Mouse (Mus musculus) erythroblast, embryonic 14.5 days (primary cell): ENCODE measurements around the gene 2210408I21Rik. TPM values are rescaled to one million over a fixed set of nuclear protein-coding genes. Genes with fewer than 3 reads are reported as not detected.

Experiments
- H3K27me3 ChIP-seq: 2 replicates; pipeline ENCODE4 v1.6.1; 2012; ENCODE audit warnings: inconsistent platforms; ENCODE audit not compliant: control insufficient read depth
- H3K36me3 ChIP-seq: 2 replicates; pipeline ENCODE4 v1.6.1; 2012; ENCODE audit warnings: mild to moderate bottlenecking, inconsistent platforms; ENCODE audit not compliant: control insufficient read depth
- H3K4me1 ChIP-seq: 2 replicates; pipeline ENCODE4 v1.6.1; 2012; ENCODE audit warnings: inconsistent platforms; ENCODE audit not compliant: control insufficient read depth
- H3K4me3 ChIP-seq: replicated peaks from 2 replicates; pipeline ENCODE3; 2012; ENCODE audit warnings: moderate library complexity, mild to moderate bottlenecking, inconsistent platforms
- H3K9me3 ChIP-seq: 2 replicates; pipeline ENCODE4 v1.6.1; 2012; ENCODE audit warnings: low read length, inconsistent platforms, mixed read lengths; ENCODE audit not compliant: control insufficient read depth
- GATA1 ChIP-seq: IDR thresholded peaks from 2 replicates; pipeline ENCODE4 v1.6.1; 2012; ENCODE audit warnings: low read length, inconsistent platforms, mixed read lengths
- TAL1 ChIP-seq: IDR thresholded peaks from 3 replicates; pipeline ENCODE4 v1.6.1; 2012; ENCODE audit warnings: low read length, inconsistent platforms, mixed read lengths
- polyA plus RNA-seq: library from polyadenylated mRNA; stranded (reverse); fragments of >175 nt; gene quantifications from 2 replicates; pipeline ENCODE4 v1.2.3, GENCODE M21; 2012

Gene 2210408I21Rik
- polyA plus RNA-seq, 1 experiment, result not detected

DNA sequence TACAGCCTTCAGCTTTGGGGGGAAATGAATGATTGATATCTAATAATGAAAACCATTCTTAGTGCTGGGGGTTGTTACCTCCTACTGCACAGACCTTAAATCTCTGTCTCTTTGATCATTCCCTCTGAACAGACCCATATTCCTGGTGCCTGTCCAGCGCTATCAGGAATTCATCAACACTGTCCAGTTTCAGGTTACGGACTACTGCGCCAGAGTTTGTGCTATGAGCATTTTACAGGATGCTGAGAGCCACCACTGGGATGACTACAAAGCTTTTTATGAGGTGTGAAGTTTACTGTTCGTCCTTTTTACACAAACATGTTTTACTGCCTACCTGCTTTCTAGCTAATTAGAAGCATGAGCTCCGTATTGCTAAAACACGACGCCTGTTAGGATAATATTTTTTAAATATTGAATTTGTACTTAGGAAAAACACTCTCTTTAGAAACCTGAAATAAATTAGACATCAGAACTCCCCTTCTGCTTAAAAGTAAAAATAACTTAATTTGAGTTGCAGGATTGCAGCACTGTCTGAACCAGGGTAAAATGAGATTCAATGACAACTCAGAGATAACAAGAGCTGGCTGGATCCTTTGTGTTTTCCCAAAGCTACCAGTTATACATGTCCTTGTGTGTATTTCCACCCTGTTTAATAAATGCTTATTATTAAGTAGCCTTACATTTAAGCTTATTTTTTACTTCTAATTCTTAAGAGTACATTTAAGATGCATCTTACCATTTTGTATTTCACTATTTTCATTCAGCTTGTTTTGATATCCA lies 128.2 kb downstream of the 2210408I21Rik start:
- Histone ChIP-seq H3K9me3 (no peaks in the 10 kb centered on the region), H3K27me3 (no peaks in the 10 kb centered on the region), H3K4me1 (no peaks in the 10 kb centered on the region), H3K4me3 (no peak overlapping the region), H3K36me3 (no peaks in the 10 kb centered on the region)
- TF ChIP-seq TAL1 (no peak), GATA1 (no peak)

DNA sequence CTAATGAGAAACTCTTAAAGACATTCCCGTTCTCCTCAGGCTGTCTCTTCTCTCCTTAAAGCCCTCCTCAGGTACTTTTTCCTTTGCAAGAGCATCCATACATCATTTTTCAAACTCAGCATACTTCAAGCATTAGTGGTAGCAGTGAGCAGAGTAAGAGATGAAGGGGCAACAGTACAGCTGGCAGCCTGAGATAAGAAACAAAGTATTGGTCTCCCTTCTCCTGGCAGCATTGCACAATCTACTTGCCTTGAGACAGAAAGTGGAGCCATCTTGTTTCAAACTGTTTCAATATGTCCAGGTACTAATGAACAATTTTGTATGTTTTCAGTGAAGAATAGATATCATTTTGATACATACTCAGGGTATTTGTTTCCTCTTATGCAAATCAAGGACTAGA lies 129.1 kb downstream of the 2210408I21Rik start:
- H3K27me3 ChIP-seq, result no peaks in the 10 kb centered on the region
- H3K36me3 ChIP-seq, result no peaks in the 10 kb centered on the region
- H3K4me3 ChIP-seq, result no peak overlapping the region
- TF ChIP-seq TAL1 (no peak), GATA1 (no peak)
- no peaks in the 10 kb centered on the region for H3K4me1 ChIP-seq
- H3K9me3 ChIP-seq, result no peaks in the 10 kb centered on the region

GRCm38 (mm10) chr13:77275172-77275747 lies 139.9 kb downstream of the 2210408I21Rik start:
- H3K27me3 ChIP-seq, result no peaks in the 10 kb centered on the region
- no peaks in the 10 kb centered on the region for H3K4me1 ChIP-seq

GRCm38 (mm10) chr13:77278659-77279413 lies 143.5 kb downstream of the 2210408I21Rik start:
- no peak for TF ChIP-seq TAL1
- TF ChIP-seq GATA1, result no peak
- no peaks in the 10 kb centered on the region for H3K27me3 ChIP-seq
- no peaks in the 10 kb centered on the region for H3K36me3 ChIP-seq
- no peaks in the 10 kb centered on the region for H3K4me1 ChIP-seq
- H3K4me3 ChIP-seq, result no peak overlapping the region
- no peaks in the 10 kb centered on the region for H3K9me3 ChIP-seq

More at GRCm38 (mm10) chr13:77275172-77275747, 139.9 kb downstream of the 2210408I21Rik start:
- H3K4me3 ChIP-seq, result no peak overlapping the region
- TF ChIP-seq TAL1, result no peak
- no peak for TF ChIP-seq GATA1
- no peaks in the 10 kb centered on the region for H3K9me3 ChIP-seq
- no peaks in the 10 kb centered on the region for H3K36me3 ChIP-seq

DNA sequence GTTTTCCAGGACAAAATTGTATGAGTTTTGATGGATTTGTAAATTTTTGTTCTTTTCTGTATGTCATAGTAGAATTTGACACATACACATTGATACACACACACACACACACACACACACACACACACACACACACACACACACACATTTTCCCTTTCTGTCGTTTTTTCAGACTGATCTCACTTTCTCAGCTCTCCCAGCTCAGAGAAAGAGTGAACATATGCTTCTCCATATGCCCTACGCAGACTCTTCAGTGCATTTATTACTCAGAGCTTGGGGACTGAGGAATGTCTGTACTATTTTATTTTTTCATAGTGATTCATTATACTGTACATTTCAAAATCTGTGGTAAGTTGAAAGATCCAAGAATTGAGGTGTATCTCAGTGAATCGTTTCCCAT lies 160.2 kb downstream of the 2210408I21Rik start:
- H3K27me3 ChIP-seq, result no peaks in the 10 kb centered on the region
- no peak for TF ChIP-seq TAL1
- TF ChIP-seq GATA1, result no peak

DNA sequence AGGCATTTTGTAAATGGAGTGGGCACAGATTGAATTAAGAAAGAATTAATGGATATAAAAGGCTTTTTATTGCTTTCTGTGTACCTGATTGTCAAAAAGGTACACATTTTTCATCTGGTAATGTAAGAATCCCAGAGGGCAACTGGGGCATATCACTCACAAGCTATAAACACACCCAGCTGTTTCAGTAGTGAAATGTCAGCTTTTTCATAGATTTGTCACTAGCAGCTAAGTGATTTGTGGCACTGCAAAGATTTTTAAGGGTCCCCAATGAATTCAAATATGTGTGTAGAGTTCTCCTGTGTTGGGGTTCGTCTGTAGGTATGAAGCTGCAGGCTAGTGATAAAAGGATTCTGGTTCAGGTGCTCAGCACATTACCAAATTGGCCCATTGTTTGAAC lies 188.8 kb downstream of the 2210408I21Rik start:
- Histone ChIP-seq H3K4me3 (no peak overlapping the region), H3K27me3 (no peaks in the 10 kb centered on the region), H3K36me3 (no peaks in the 10 kb centered on the region), H3K4me1 (no peaks in the 10 kb centered on the region), H3K9me3 (no peaks in the 10 kb centered on the region)
- TF ChIP-seq GATA1, result no peak
- TF ChIP-seq TAL1, result no peak

More for the DNA sequence above, 160.2 kb downstream of the 2210408I21Rik start:
- Histone ChIP-seq H3K36me3 (no peaks in the 10 kb centered on the region), H3K4me1 (no peaks in the 10 kb centered on the region), H3K9me3 (no peaks in the 10 kb centered on the region), H3K4me3 (no peak overlapping the region)

- H3K4me3 ChIP-seq, result no peak overlapping the region
These were observed 191.0 kb downstream of the 2210408I21Rik start for GRCm38 (mm10) chr13:77326174-77326959.

GRCm38 (mm10) chr13:77342097-77342496 lies 206.8 kb downstream of the 2210408I21Rik start:
- H3K27me3 ChIP-seq, result no peaks in the 10 kb centered on the region
- no peaks in the 10 kb centered on the region for H3K4me1 ChIP-seq
- no peak for TF ChIP-seq TAL1
- no peak for TF ChIP-seq GATA1
- H3K36me3 ChIP-seq, result no peaks in the 10 kb centered on the region
- H3K9me3 ChIP-seq, result no peaks in the 10 kb centered on the region
- H3K4me3 ChIP-seq, result no peak overlapping the region

More at GRCm38 (mm10) chr13:77326174-77326959, 191.0 kb downstream of the 2210408I21Rik start:
- TF ChIP-seq GATA1, result no peak
- Histone ChIP-seq H3K4me1 (no peaks in the 10 kb centered on the region), H3K9me3 (no peaks in the 10 kb centered on the region), H3K27me3 (no peaks in the 10 kb centered on the region), H3K36me3 (no peaks in the 10 kb centered on the region)
